Mouse (Mus musculus): ENCODE measurements at regions not wholly inside any gene's neighbourhood (a gene's known extent, or its start where the extent isn't known, plus 50 kb on each side); places are given as distances from the start of the nearest gene placed in this dataset.
A peak's percentile ranks its signal among the peaks of the same experiment; 100 is the strongest.

GRCm38 (mm10) chr15:67899772-67900171 is 1399.1 kb upstream of the Lrrc6 start:
- peak in 1 of 2 experiments; percentile 3 for DNase-seq

- DNase-seq, result peak; percentile 65 to 70
These were observed 1398.3 kb upstream of the Lrrc6 start for GRCm38 (mm10) chr15:67898959-67899403.

- no peak for DNase-seq
These were observed 1391.4 kb upstream of the Lrrc6 start for GRCm38 (mm10) chr15:67892066-67892465.

- DNase-seq, result no peak
These were observed 1390.0 kb upstream of the Lrrc6 start for GRCm38 (mm10) chr15:67890612-67891304.

- no peak for DNase-seq
These were observed 1387.8 kb upstream of the Lrrc6 start for GRCm38 (mm10) chr15:67888548-67888947.

GRCm38 (mm10) chr15:67855291-67855690 is 1354.6 kb upstream of the Lrrc6 start:
- DNase-seq, result no peak

GRCm38 (mm10) chr15:67850118-67850517 is 1349.4 kb upstream of the Lrrc6 start:
- DNase-seq, result no peak

- no peak for DNase-seq
These were observed 1345.0 kb upstream of the Lrrc6 start for GRCm38 (mm10) chr15:67845707-67846106.

- DNase-seq, result no peak
These were observed 1340.0 kb upstream of the Lrrc6 start for GRCm38 (mm10) chr15:67840671-67841070.

- no peak for DNase-seq
These were observed 1325.2 kb upstream of the Lrrc6 start for GRCm38 (mm10) chr15:67825796-67826484.

- DNase-seq, result no peak
These were observed 1322.5 kb upstream of the Lrrc6 start for GRCm38 (mm10) chr15:67823226-67823625.

GRCm38 (mm10) chr15:67799871-67800270 is 1299.2 kb upstream of the Lrrc6 start:
- DNase-seq, result no peak

- DNase-seq, result no peak
These were observed 1294.9 kb upstream of the Lrrc6 start for GRCm38 (mm10) chr15:67795578-67795977.

GRCm38 (mm10) chr15:67792822-67793221 is 1292.1 kb upstream of the Lrrc6 start:
- DNase-seq, result no peak

GRCm38 (mm10) chr15:67788587-67788986 is 1287.9 kb upstream of the Lrrc6 start:
- no peak for DNase-seq

GRCm38 (mm10) chr15:67785583-67785982 is 1284.9 kb upstream of the Lrrc6 start:
- no peak for DNase-seq

GRCm38 (mm10) chr15:67783754-67784153 is 1283.0 kb upstream of the Lrrc6 start:
- no peak for DNase-seq

GRCm38 (mm10) chr15:67782505-67782904 is 1281.8 kb upstream of the Lrrc6 start:
- no peak for DNase-seq

GRCm38 (mm10) chr15:67780856-67781255 is 1280.1 kb upstream of the Lrrc6 start:
- peak in 1 of 2 experiments; percentile 3 for DNase-seq

GRCm38 (mm10) chr15:67767624-67768023 is 1266.9 kb upstream of the Lrrc6 start:
- no peak for DNase-seq

- DNase-seq, result peak; percentile 3 to 13
These were observed 1258.5 kb upstream of the Lrrc6 start for GRCm38 (mm10) chr15:67759221-67759620.

- DNase-seq, result no peak
These were observed 1249.9 kb upstream of the Lrrc6 start for GRCm38 (mm10) chr15:67750582-67750981.

- DNase-seq, result no peak
These were observed 1242.6 kb upstream of the Lrrc6 start for GRCm38 (mm10) chr15:67743332-67743731.

GRCm38 (mm10) chr15:67732988-67733387 is 1232.3 kb upstream of the Lrrc6 start:
- peak in 1 of 2 experiments; percentile 3 for DNase-seq

Data from lung, adult 18-20 months (tissue).